ENCODE assay signal across 9 mouse cellular contexts in the genomic region with DNA sequence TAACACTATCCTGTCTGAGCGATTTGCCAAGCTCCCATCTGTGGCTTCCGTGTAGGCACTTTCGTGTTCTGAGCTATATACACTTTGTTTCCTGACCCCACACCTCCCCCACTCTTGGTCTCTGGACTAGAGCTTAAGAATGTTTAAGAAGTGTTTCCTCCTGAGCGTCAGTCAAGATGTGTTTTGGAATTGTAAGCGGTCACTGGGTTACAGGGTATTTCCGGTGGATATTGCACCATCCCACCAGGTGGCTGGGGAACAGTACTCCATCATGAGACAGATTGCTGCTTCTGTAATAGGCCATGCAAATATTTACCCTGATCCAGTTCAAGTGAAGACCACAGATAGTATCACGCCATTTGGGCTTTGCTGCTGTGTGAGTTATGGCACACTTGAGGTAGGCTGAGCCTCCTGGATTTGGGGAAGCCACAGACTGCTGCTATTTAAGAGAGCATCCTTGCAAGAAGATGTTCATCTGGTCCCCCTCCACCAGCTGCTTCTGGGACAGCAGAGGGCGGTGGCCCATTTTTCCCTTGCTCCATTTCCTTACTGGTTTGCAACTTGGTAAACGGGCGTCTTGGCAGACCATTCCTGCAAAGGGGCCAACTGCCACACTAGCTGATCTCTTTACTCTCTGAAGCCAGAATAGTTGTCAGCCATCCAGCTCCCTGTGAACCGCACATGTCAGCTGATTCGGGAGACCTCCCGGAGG.
DNase-seq lines count a peak whose midpoint lies in the region; ATAC-seq and TF ChIP-seq lines count a peak whose summit lies in the region.
"Had no signal": no experiment of that assay in that cellular context is flagged by ENCODE, and none has a peak within 500 bp of the region (broad histone marks: within the 10 kb centered on the region; RNA-seq: fewer than 3 reads in every experiment).

No protein-coding gene starts in this region.

- TF ChIP-seq CTCF in kidney, postnatal 0 days (IDR thresholded peaks at IDR 0.05; ENCODE audit: low read depth): no peak

- H3K27ac ChIP-seq in kidney, postnatal 0 days: no peak overlapping the region
- H3K27ac ChIP-seq: neural tube, embryonic 12.5 days had no signal

- peak; percentile 30 for DNase-seq in kidney, postnatal 0 days (ENCODE audit: low spot score)
- DNase-seq in kidney, adult 9 months: no peak
- DNase-seq in cerebellum, adult 8-10 months: peak; percentile 3
- DNase-seq in gastrocnemius, postnatal 36 days: peak; percentile 25 to 54
- DNase-seq in layer of hippocampus, postnatal 36 days: peak; percentile 29 to 35
- peak; percentile 49 for DNase-seq in telencephalon, adult 2 months (ENCODE audit: low read depth, low spot score)
- no peak for DNase-seq in kidney, adult 18-20 months

- H3K9ac ChIP-seq in kidney, postnatal 0 days (ENCODE audit: low read depth, low read length): no peak overlapping the region
- H3K9ac ChIP-seq: neural tube, embryonic 12.5 days had no signal

- ATAC-seq in kidney, postnatal 0 days (replicated peaks; ENCODE audit: low FRiP score, low read depth): no peak
- no peak for ATAC-seq in erythroblast, adult 5-6 weeks (replicated peaks; ENCODE audit: low FRiP score, poor library complexity, severe bottlenecking)

- no peak overlapping the region for H3K4me3 ChIP-seq in kidney, postnatal 0 days (replicated peaks; ENCODE audit: low read depth, low read length)
- H3K4me3 ChIP-seq: neural tube, embryonic 12.5 days had no signal

- H3K4me1 ChIP-seq in kidney, postnatal 0 days (replicated peaks; ENCODE audit: insufficient read depth, low read length): no peaks in the 10 kb centered on the region

- H3K27me3 ChIP-seq in kidney, postnatal 0 days (ENCODE audit: insufficient read depth, low read length): no peaks in the 10 kb centered on the region
- H3K27me3 ChIP-seq: neural tube, embryonic 12.5 days had no signal

- H3K4me2 ChIP-seq in kidney, postnatal 0 days (ENCODE audit: low read length): no peak overlapping the region
- H3K4me2 ChIP-seq: neural tube, embryonic 12.5 days had no signal

- no peaks in the 10 kb centered on the region for H3K9me3 ChIP-seq in kidney, postnatal 0 days (replicated peaks; ENCODE audit: low read length)
- H3K9me3 ChIP-seq: neural tube, embryonic 12.5 days had no signal

- 47% methylated on average over 13 of the region's 13 CpGs for WGBS in kidney, postnatal 0 days

- intact Hi-C loops in gastrocnemius, postnatal 36 days (cut with DNase I): loop anchor here (5.0 kb wide), 1 partner anchor 236 kb away; the partner anchor contains the start of gene Cdh13

- H3K36me3 ChIP-seq in kidney, postnatal 0 days (ENCODE audit: insufficient read depth, low read length): no peaks in the 10 kb centered on the region
- H3K36me3 ChIP-seq: neural tube, embryonic 12.5 days had no signal

Comparison
In these comparisons a context has a peak if more than half of its experiments do, and no peak if none do; other contexts are left out.
1. DNase-seq: peak in kidney, postnatal 0 days (single experiment), cerebellum, adult 8-10 months (single experiment), gastrocnemius, postnatal 36 days (2 of 2), layer of hippocampus, postnatal 36 days (2 of 2) and telencephalon, adult 2 months (single experiment); none in kidney, adult 9 months (single experiment) and kidney, adult 18-20 months (single experiment).